Mouse (Mus musculus) megakaryocyte, embryonic 14.5 days (primary cell): ENCODE data around the gene Zfp978.
"Not testable (repeated sequence)": the region's sequence is repeated elsewhere in the genome, so short reads cannot be mapped to it uniquely, and the experiment has no call there.

Source experiments
- FLI1 ChIP-seq: IDR thresholded peaks from 2 replicates; pipeline ENCODE4 v1.6.1; 2012; ENCODE audit warnings: low read length, inconsistent platforms, mixed read lengths
- GATA1 ChIP-seq: IDR thresholded peaks from 3 replicates; pipeline ENCODE4 v1.6.1; 2012; ENCODE audit warnings: mixed read lengths, low read length, inconsistent platforms, borderline replicate concordance

GRCm38 (mm10) chr4:147361872-147362271, 769 bp downstream of the Zfp978 start:
- TF ChIP-seq GATA1, FLI1: not testable (repeated sequence)
